Mouse (Mus musculus): ENCODE results near the gene Car9. TPM values are rescaled to one million over a fixed set of nuclear protein-coding genes. Genes with fewer than 3 reads are reported as not detected.

The Car9 gene
- polyA plus RNA-seq, 1 experiment from 2014 or later = 1.3 TPM

- Histone ChIP-seq H3K27ac (no peak overlapping the region), H3K9me3 (replicated peaks) (no peaks in the 10 kb centered on the region), H3K36me3 (peaks cover 22% of the 10 kb centered on the region), H3K4me1 (peaks cover 28% of the 10 kb centered on the region), H3K27me3 (ENCODE audit: low read depth, poor library complexity, severe bottlenecking) (peaks cover 25% of the 10 kb centered on the region), H3K4me3 (no peak overlapping the region)
- DNase-seq (ENCODE audit: low spot score) = no peak
- 81% methylated on average over 4 of the region's 4 CpGs for WGBS
Measured at GRCm38 (mm10) chr4:43513791-43514190, 7.0 kb downstream of the Car9 start.

- peaks cover 42% of the 10 kb centered on the region for H3K4me1 ChIP-seq
- no peak for DNase-seq (ENCODE audit: low spot score)
- no peaks in the 10 kb centered on the region for H3K9me3 ChIP-seq (replicated peaks)
- no peak overlapping the region for H3K4me3 ChIP-seq
- H3K27me3 ChIP-seq (ENCODE audit: low read depth, poor library complexity, severe bottlenecking) = peaks cover 33% of the 10 kb centered on the region
- peaks cover 22% of the 10 kb centered on the region for H3K36me3 ChIP-seq
- H3K27ac ChIP-seq = peak overlapping the region; percentile 46; the same call in 1 of the 2 replicates
- 79% methylated on average over 11 of the region's 11 CpGs for WGBS
Measured at GRCm38 (mm10) chr4:43515764-43516708, 9.3 kb downstream of the Car9 start.

- peaks cover 74% of the 10 kb centered on the region for H3K4me1 ChIP-seq
- DNase-seq (ENCODE audit: low spot score) = no peak
- peaks cover 22% of the 10 kb centered on the region for H3K36me3 ChIP-seq
- H3K9me3 ChIP-seq (replicated peaks) = no peaks in the 10 kb centered on the region
- peaks cover 66% of the 10 kb centered on the region for H3K27me3 ChIP-seq (ENCODE audit: low read depth, poor library complexity, severe bottlenecking)
- no peak overlapping the region for H3K27ac ChIP-seq
- WGBS = 13% methylated on average over 10 of the region's 10 CpGs
- H3K4me3 ChIP-seq = peak overlapping the region; percentile 32
Measured at GRCm38 (mm10) chr4:43519551-43519950, 12.8 kb downstream of the Car9 start.

GRCm38 (mm10) chr4:43519956-43520355, 13.2 kb downstream of the Car9 start:
- H3K36me3 ChIP-seq = peaks cover 22% of the 10 kb centered on the region
- no peak overlapping the region for H3K27ac ChIP-seq
- H3K4me1 ChIP-seq = peaks cover 75% of the 10 kb centered on the region
- H3K27me3 ChIP-seq (ENCODE audit: low read depth, poor library complexity, severe bottlenecking) = peaks cover 70% of the 10 kb centered on the region
- DNase-seq (ENCODE audit: low spot score) = peak; percentile 90
- 13% methylated on average over 6 of the region's 6 CpGs for WGBS
- H3K9me3 ChIP-seq (replicated peaks) = no peaks in the 10 kb centered on the region
- peak overlapping the region; percentile 32 for H3K4me3 ChIP-seq

- WGBS = 66% methylated on average over 5 of the region's 5 CpGs
- no peak for DNase-seq (ENCODE audit: low spot score)
- Histone ChIP-seq H3K4me1 (peaks cover 18% of the 10 kb centered on the region), H3K27ac (no peak overlapping the region), H3K27me3 (ENCODE audit: low read depth, poor library complexity, severe bottlenecking) (peaks cover 40% of the 10 kb centered on the region), H3K9me3 (replicated peaks) (no peaks in the 10 kb centered on the region), H3K36me3 (peaks cover 21% of the 10 kb centered on the region), H3K4me3 (no peak overlapping the region)
Measured at GRCm38 (mm10) chr4:43527880-43528279, 21.1 kb downstream of the Car9 start.

GRCm38 (mm10) chr4:43528487-43528886, 21.7 kb downstream of the Car9 start:
- no peak for DNase-seq (ENCODE audit: low spot score)
- Histone ChIP-seq H3K27me3 (ENCODE audit: low read depth, poor library complexity, severe bottlenecking) (peaks cover 34% of the 10 kb centered on the region), H3K4me3 (no peak overlapping the region), H3K9me3 (replicated peaks) (no peaks in the 10 kb centered on the region), H3K27ac (no peak overlapping the region), H3K36me3 (peaks cover 27% of the 10 kb centered on the region), H3K4me1 (peaks cover 12% of the 10 kb centered on the region)
- 76% methylated on average over 9 of the region's 9 CpGs for WGBS

- Histone ChIP-seq H3K9me3 (replicated peaks) (no peaks in the 10 kb centered on the region), H3K4me1 (no peaks in the 10 kb centered on the region), H3K27me3 (ENCODE audit: low read depth, poor library complexity, severe bottlenecking) (peaks cover 18% of the 10 kb centered on the region), H3K4me3 (no peak overlapping the region), H3K27ac (no peak overlapping the region), H3K36me3 (peaks cover 43% of the 10 kb centered on the region)
- no peak for DNase-seq (ENCODE audit: low spot score)
- 82% methylated on average over 8 of the region's 8 CpGs for WGBS
Measured at GRCm38 (mm10) chr4:43530081-43530501, 23.3 kb downstream of the Car9 start.

GRCm38 (mm10) chr4:43530581-43530980, 23.8 kb downstream of the Car9 start:
- peaks cover 13% of the 10 kb centered on the region for H3K27me3 ChIP-seq (ENCODE audit: low read depth, poor library complexity, severe bottlenecking)
- peaks cover 48% of the 10 kb centered on the region for H3K36me3 ChIP-seq
- no peaks in the 10 kb centered on the region for H3K4me1 ChIP-seq
- H3K9me3 ChIP-seq (replicated peaks) = no peaks in the 10 kb centered on the region
- H3K4me3 ChIP-seq = no peak overlapping the region
- WGBS = 32% methylated on average over 7 of the region's 7 CpGs
- peak; percentile 73 for DNase-seq (ENCODE audit: low spot score)
- no peak overlapping the region for H3K27ac ChIP-seq

- H3K36me3 ChIP-seq = peaks cover 75% of the 10 kb centered on the region
- H3K4me1 ChIP-seq = no peaks in the 10 kb centered on the region
- WGBS = 84% methylated on average over 9 of the region's 9 CpGs
- H3K27me3 ChIP-seq (ENCODE audit: low read depth, poor library complexity, severe bottlenecking) = no peaks in the 10 kb centered on the region
- no peak for DNase-seq (ENCODE audit: low spot score)
- H3K4me3 ChIP-seq = no peak overlapping the region
- H3K27ac ChIP-seq = no peak overlapping the region
- no peaks in the 10 kb centered on the region for H3K9me3 ChIP-seq (replicated peaks)
Measured at GRCm38 (mm10) chr4:43533270-43533669, 26.5 kb downstream of the Car9 start.

GRCm38 (mm10) chr4:43535628-43536027, 28.9 kb downstream of the Car9 start:
- Histone ChIP-seq H3K4me3 (no peak overlapping the region), H3K27ac (no peak overlapping the region), H3K4me1 (no peaks in the 10 kb centered on the region), H3K9me3 (replicated peaks) (no peaks in the 10 kb centered on the region), H3K27me3 (ENCODE audit: low read depth, poor library complexity, severe bottlenecking) (no peaks in the 10 kb centered on the region), H3K36me3 (peaks cover 98% of the 10 kb centered on the region)
- 91% methylated on average over 8 of the region's 8 CpGs for WGBS
- DNase-seq (ENCODE audit: low spot score) = no peak

- no peak for DNase-seq (ENCODE audit: low spot score)
- Histone ChIP-seq H3K9me3 (replicated peaks) (no peaks in the 10 kb centered on the region), H3K27me3 (ENCODE audit: low read depth, poor library complexity, severe bottlenecking) (no peaks in the 10 kb centered on the region), H3K27ac (no peak overlapping the region), H3K4me1 (no peaks in the 10 kb centered on the region), H3K36me3 (peaks cover 100% of the 10 kb centered on the region), H3K4me3 (no peak overlapping the region)
- WGBS = 95% methylated on average over 9 of the region's 9 CpGs
Measured at GRCm38 (mm10) chr4:43536031-43536430, 29.3 kb downstream of the Car9 start.

GRCm38 (mm10) chr4:43542044-43542443, 35.3 kb downstream of the Car9 start:
- H3K4me1 ChIP-seq = no peaks in the 10 kb centered on the region
- no peak for DNase-seq (ENCODE audit: low spot score)
- H3K4me3 ChIP-seq = no peak overlapping the region
- peaks cover 99% of the 10 kb centered on the region for H3K36me3 ChIP-seq
- H3K9me3 ChIP-seq (replicated peaks) = no peaks in the 10 kb centered on the region
- no peak overlapping the region for H3K27ac ChIP-seq
- 69% methylated on average over 3 of the region's 3 CpGs for WGBS
- no peaks in the 10 kb centered on the region for H3K27me3 ChIP-seq (ENCODE audit: low read depth, poor library complexity, severe bottlenecking)

GRCm38 (mm10) chr4:43546375-43547047, 39.7 kb downstream of the Car9 start:
- DNase-seq (ENCODE audit: low spot score) = no peak
- Histone ChIP-seq H3K4me1 (no peaks in the 10 kb centered on the region), H3K4me3 (no peak overlapping the region), H3K36me3 (peaks cover 100% of the 10 kb centered on the region), H3K9me3 (replicated peaks) (no peaks in the 10 kb centered on the region), H3K27me3 (ENCODE audit: low read depth, poor library complexity, severe bottlenecking) (no peaks in the 10 kb centered on the region), H3K27ac (no peak overlapping the region)
- 94% methylated on average over 12 of the region's 12 CpGs for WGBS

Data from limb, embryonic 10.5 days (tissue).